Mouse (Mus musculus) midbrain, embryonic 11.5 days (tissue): ENCODE results near the gene Trp53i13. TPM values are rescaled to one million over a fixed set of nuclear protein-coding genes. Genes with fewer than 3 reads are reported as not detected.
A peak's percentile ranks its signal among the peaks of the same experiment; 100 is the strongest.

ENCODE experiments used
- ATAC-seq: fragments of 200-750 bp; cut with Nextera tagmentation; 2 replicates; pipeline ENCODE4 v1.8.0; 2017; ENCODE audit warnings: moderate TSS enrichment, moderate library complexity; ENCODE audit not compliant: low FRiP score
- DNase-seq: peaks from one replicate; pipeline ENCODE4 v3.0.0; 2015; ENCODE audit warnings: low spot score; ENCODE audit errors: missing footprints
- H3K27ac ChIP-seq: fragments of 300-500 bp; sonication (generic); 2 replicates; pipeline ENCODE4 v1.5.1; 2014; ENCODE audit warnings: low read depth, low read length
- H3K27me3 ChIP-seq: fragments of 300-500 bp; sonication (generic); 2 replicates; pipeline ENCODE4 v1.6.1; 2014; ENCODE audit warnings: mild to moderate bottlenecking, low read length, moderate library complexity, mixed read lengths; ENCODE audit not compliant: control insufficient read depth, insufficient read depth
- H3K36me3 ChIP-seq: fragments of 300-500 bp; sonication (generic); 2 replicates; pipeline ENCODE4 v1.6.1; 2014; ENCODE audit warnings: mild to moderate bottlenecking, low read length, moderate library complexity, mixed read lengths; ENCODE audit not compliant: control insufficient read depth, insufficient read depth
- H3K4me1 ChIP-seq: fragments of 300-500 bp; sonication (generic); 2 replicates; pipeline ENCODE4 v1.6.1; 2014; ENCODE audit warnings: low read length; ENCODE audit not compliant: control insufficient read depth, insufficient read depth
- H3K4me2 ChIP-seq: fragments of 300-500 bp; sonication (generic); 2 replicates; pipeline ENCODE4 v1.6.1; 2014; ENCODE audit warnings: mild to moderate bottlenecking, moderate library complexity
- H3K4me3 ChIP-seq: fragments of 300-500 bp; sonication (generic); 2 replicates; pipeline ENCODE4 v1.5.1; 2014; ENCODE audit warnings: low read depth, low read length
- H3K9ac ChIP-seq: fragments of 300-500 bp; sonication (generic); 2 replicates; pipeline ENCODE4 v1.6.1; 2014; ENCODE audit warnings: low read length
- H3K9me3 ChIP-seq: fragments of 300-500 bp; sonication (generic); 2 replicates; pipeline ENCODE4 v1.6.1; 2016; ENCODE audit warnings: low read length; ENCODE audit not compliant: control insufficient read depth
- WGBS: fragments of 180-500 bp; shearing (Covaris S2); extraction: QIAGEN DNeasy Blood & Tissue Kit; methylation state at CpG from one replicate; pipeline ENCODE4 v1.1.7; 2014; 5-methylcytosine and 5-hydroxymethylcytosine counted together
- polyA plus RNA-seq: library from polyadenylated mRNA; unstranded; fragments of >200 nt; fragmentation: Nextera tagmentation; extraction: Ambion mirVana; gene quantifications from 2 replicates; pipeline ENCODE4 v1.2.1, GENCODE M21; 2014

Gene Trp53i13
- polyA plus RNA-seq, 1 experiment from 2014 or later: 27.3 TPM

GRCm38 (mm10) chr11:77519043-77519442 is 3.3 kb upstream of the Trp53i13 start, which contains the start of gene Gm10392:
Gene Gm10392, minus strand, starts transcription at chr11:77519198.
- no peak within 1 kb of the TSS for H3K27ac ChIP-seq
- no peak within 1 kb of the TSS for H3K4me2 ChIP-seq
- no peak within 1 kb of the TSS for H3K9ac ChIP-seq
- H3K4me3 ChIP-seq: no peak within 1 kb of the TSS
- H3K27me3 ChIP-seq: peaks cover 14% of the 10 kb centered on the region
- H3K36me3 ChIP-seq: no peaks in the 10 kb centered on the region
- no peaks in the 10 kb centered on the region for H3K9me3 ChIP-seq
- peaks cover 22% of the 10 kb centered on the region for H3K4me1 ChIP-seq
- ATAC-seq: no peak
- 78% methylated on average over 5 of the region's 5 CpGs for WGBS
- DNase-seq: no peak

DNA sequence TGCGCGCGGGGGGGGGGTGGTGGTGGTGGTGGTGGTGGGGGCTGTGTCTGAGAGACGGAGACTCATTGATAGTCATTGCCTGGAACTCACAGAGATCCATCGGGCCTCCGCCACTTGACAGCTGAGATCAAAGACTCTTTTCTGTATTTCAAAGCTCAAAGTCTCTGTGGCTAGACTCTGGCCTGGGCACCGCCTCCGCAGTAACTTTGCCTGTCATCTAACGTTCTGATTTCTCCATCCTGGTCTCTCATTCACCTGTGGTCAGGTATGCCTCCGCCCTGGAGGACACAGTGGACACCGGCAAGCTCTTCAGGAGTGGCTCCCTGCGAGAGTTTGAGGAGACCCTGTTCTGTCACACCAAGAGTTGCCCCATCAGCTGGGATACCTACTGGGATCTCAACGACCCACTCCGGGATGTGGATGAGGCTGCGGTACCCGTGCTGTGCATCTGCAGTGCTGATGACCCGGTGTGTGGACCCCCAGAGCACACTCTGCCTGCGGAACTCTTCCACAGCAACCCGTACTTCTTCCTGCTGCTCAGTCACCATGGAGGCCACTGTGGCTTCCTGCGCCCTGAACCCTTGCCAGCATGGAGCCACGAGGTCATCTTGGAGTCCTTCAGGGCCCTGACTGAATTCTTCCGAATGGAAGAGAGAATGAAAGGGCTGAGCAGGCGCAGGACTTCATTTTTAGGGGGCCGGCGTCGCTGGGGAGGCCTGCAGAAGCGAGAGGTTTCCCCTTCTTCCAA is 2.4 kb upstream of the Trp53i13 start:
- peaks cover 14% of the 10 kb centered on the region for H3K27me3 ChIP-seq
- H3K4me2 ChIP-seq: no peak overlapping the region
- WGBS: 83% methylated on average over 27 of the region's 27 CpGs
- H3K9me3 ChIP-seq: no peaks in the 10 kb centered on the region
- ATAC-seq (no peak), DNase-seq (no peak)
- no peak overlapping the region for H3K27ac ChIP-seq
- no peaks in the 10 kb centered on the region for H3K36me3 ChIP-seq
- no peak overlapping the region for H3K4me3 ChIP-seq
- peaks cover 29% of the 10 kb centered on the region for H3K4me1 ChIP-seq
- H3K9ac ChIP-seq: no peak overlapping the region

- peaks cover 14% of the 10 kb centered on the region for H3K27me3 ChIP-seq
- peaks cover 33% of the 10 kb centered on the region for H3K4me1 ChIP-seq
- no peaks in the 10 kb centered on the region for H3K36me3 ChIP-seq
- no peak overlapping the region for H3K4me3 ChIP-seq
- H3K27ac ChIP-seq: no peak overlapping the region
- WGBS: 51% methylated on average over 5 of the region's 5 CpGs
- no peak overlapping the region for H3K4me2 ChIP-seq
- H3K9me3 ChIP-seq: no peaks in the 10 kb centered on the region
- no peak for ATAC-seq
- no peak for DNase-seq
- H3K9ac ChIP-seq: no peak overlapping the region
Measured at GRCm38 (mm10) chr11:77516553-77517425, 1.0 kb upstream of the Trp53i13 start.

- 0% methylated on average over 66 of the region's 72 CpGs for WGBS
- Histone ChIP-seq H3K4me3 (peak within 1 kb of the TSS; percentile 41), H3K9me3 (no peaks in the 10 kb centered on the region), H3K9ac (peak within 1 kb of the TSS; percentile 55), H3K4me1 (peaks cover 33% of the 10 kb centered on the region), H3K36me3 (no peaks in the 10 kb centered on the region), H3K27ac (no peak within 1 kb of the TSS; the same call in 1 of the 2 replicates), H3K4me2 (peak within 1 kb of the TSS; percentile 81), H3K27me3 (peaks cover 14% of the 10 kb centered on the region)
- peak; percentile 71 for ATAC-seq
- DNase-seq: peak; percentile 98
Measured at GRCm38 (mm10) chr11:77514832-77515636, 746 bp downstream of the Trp53i13 start, which contains the start of gene Abhd15. Gene Abhd15, plus strand, starts transcription at chr11:77515121.

GRCm38 (mm10) chr11:77514281-77514831 is 1.4 kb downstream of the Trp53i13 start:
- ATAC-seq (no peak), DNase-seq (peak; percentile 96)
- Histone ChIP-seq H3K4me3 (peak overlapping the region; percentile 41), H3K9me3 (no peaks in the 10 kb centered on the region), H3K9ac (peak overlapping the region; percentile 55), H3K4me1 (peaks cover 30% of the 10 kb centered on the region), H3K27ac (no peak overlapping the region), H3K27me3 (peaks cover 14% of the 10 kb centered on the region), H3K4me2 (peak overlapping the region; percentile 81), H3K36me3 (no peaks in the 10 kb centered on the region)
- WGBS: 2% methylated on average over 19 of the region's 19 CpGs

DNA sequence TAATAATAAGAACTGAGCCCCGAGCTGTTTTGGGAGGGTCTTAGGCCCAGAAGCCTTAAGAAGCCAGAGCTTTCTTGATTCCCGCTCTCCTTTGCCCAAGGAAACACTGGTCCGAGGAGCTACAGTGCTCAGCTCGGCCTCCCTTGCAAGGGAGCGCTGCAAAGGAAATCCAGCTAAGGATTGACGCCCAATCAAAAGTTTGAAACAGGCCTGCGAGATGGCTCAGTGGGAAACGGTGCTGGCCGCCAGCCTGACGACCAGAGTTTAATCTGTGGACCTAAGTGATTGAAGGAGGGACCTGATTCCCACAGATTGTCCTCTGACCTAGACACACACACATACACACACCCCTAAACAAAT is 2.0 kb downstream of the Trp53i13 start:
- H3K27ac ChIP-seq: no peak overlapping the region
- ATAC-seq: no peak
- DNase-seq: no peak
- 5% methylated on average over 10 of the region's 10 CpGs for WGBS
- peak overlapping the region; percentile 51 for H3K9ac ChIP-seq
- peaks cover 30% of the 10 kb centered on the region for H3K4me1 ChIP-seq
- H3K27me3 ChIP-seq: peaks cover 14% of the 10 kb centered on the region
- H3K4me3 ChIP-seq: peak overlapping the region; percentile 59
- H3K36me3 ChIP-seq: no peaks in the 10 kb centered on the region
- H3K9me3 ChIP-seq: no peaks in the 10 kb centered on the region
- H3K4me2 ChIP-seq: peak overlapping the region; percentile 81

DNA sequence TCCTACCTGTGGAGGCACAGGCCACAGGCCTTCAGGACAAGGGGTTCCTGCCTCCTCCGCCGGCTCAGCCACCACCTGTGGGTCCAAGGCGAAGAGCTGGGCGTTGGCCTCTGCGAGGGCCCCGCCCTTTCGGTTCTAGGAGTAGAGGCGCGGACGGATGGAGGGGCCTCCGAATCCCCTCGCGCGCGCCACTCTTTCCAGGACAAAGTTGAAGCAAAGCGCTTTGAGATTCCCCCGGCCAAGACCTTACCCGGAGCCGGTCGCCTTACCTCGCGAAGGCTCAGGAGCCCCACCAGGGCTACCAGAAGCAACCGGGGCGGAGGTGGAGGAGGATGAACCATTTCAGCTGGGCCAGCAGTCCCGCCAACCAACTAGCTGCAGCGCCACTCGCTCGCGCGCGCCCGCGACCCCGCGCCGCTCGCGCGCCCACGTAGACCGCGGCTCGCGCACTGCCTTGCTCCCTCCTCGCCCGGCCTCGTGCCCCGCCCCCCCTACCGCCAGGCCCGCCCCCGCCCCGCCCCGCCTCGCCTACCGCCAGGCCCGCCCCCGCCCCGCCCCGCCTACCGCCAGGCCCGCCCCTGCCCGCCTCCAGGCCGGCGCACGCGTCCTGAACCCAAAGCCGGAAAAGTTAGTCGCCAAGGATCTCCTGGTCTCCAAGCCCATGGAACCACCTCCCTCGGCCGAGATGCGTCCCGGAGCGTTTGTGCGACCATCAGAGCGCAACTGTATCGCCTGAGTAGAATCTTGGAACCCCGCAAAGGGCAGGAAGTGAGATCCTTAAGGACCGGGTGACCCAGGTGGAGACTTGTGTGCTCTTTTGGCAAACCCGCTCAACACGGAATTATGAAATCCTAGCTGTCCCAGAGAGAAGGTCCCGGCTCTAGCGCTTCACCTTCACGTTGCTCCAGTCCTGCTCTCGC is 2.6 kb downstream of the Trp53i13 start:
- WGBS: under 1% methylated on average over 73 of the region's 84 CpGs
- H3K27ac ChIP-seq: no peak overlapping the region
- peak overlapping the region; percentile 59 for H3K4me3 ChIP-seq
- H3K9me3 ChIP-seq: no peaks in the 10 kb centered on the region
- H3K4me2 ChIP-seq: peak overlapping the region; percentile 81
- peak; percentile 99 for DNase-seq
- H3K9ac ChIP-seq: peak overlapping the region; percentile 68
- H3K4me1 ChIP-seq: peaks cover 35% of the 10 kb centered on the region
- no peaks in the 10 kb centered on the region for H3K36me3 ChIP-seq
- H3K27me3 ChIP-seq: peaks cover 14% of the 10 kb centered on the region
- peak; percentile 53 for ATAC-seq

GRCm38 (mm10) chr11:77511336-77511735 is 4.4 kb downstream of the Trp53i13 start:
- no peak overlapping the region for H3K9ac ChIP-seq
- WGBS: 83% methylated on average over 5 of the region's 5 CpGs
- H3K36me3 ChIP-seq: peaks cover 8% of the 10 kb centered on the region
- H3K27me3 ChIP-seq: peaks cover 10% of the 10 kb centered on the region
- no peak overlapping the region for H3K4me2 ChIP-seq
- DNase-seq (no peak), ATAC-seq (no peak)
- peaks cover 36% of the 10 kb centered on the region for H3K4me1 ChIP-seq
- H3K4me3 ChIP-seq: no peak overlapping the region
- H3K27ac ChIP-seq: no peak overlapping the region
- H3K9me3 ChIP-seq: no peaks in the 10 kb centered on the region
